Mouse (Mus musculus) retina, adult 2 months (tissue): ENCODE results near the gene Stac3.

Experiments
- DNase-seq: peaks from one replicate; pipeline ENCODE4 v3.0.0-alpha.2; 2012; ENCODE audit warnings: low read depth, low spot score

Stac3 gene

GRCm38 (mm10) chr10:127522088-127522581 is 20.6 kb downstream of the Stac3 start, which contains the start of gene Shmt2:
Gene Shmt2 (minus strand): TSS chr10:127522444.
- peak; percentile 84 for DNase-seq

- no peak for DNase-seq
Observed at GRCm38 (mm10) chr10:127524646-127525255, 23.3 kb downstream of the Stac3 start.

GRCm38 (mm10) chr10:127526048-127526447 is 24.6 kb downstream of the Stac3 start:
- no peak for DNase-seq

GRCm38 (mm10) chr10:127526681-127527080 is 25.2 kb downstream of the Stac3 start:
- no peak for DNase-seq

DNA sequence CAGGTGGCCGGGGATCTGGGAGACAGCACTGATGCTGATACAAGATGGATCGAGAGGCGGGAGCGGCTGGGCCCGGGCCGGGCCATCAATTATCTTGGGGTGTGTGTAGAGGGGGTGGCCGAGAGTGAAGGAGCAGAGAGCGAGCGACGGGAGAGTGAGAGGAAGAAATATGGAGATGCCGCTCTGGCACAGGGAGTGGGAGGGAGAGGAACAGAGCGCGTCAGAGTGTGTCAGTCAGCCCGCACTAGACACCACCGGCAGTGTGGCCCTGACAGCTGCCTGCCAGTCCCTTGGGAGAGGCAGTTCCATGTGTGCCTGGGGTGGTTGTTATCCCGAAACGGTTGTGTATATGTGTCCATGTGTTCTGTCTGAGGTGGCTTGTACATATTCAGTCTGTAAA is 26.0 kb downstream of the Stac3 start:
- no peak for DNase-seq

GRCm38 (mm10) chr10:127530945-127531344 is 29.5 kb downstream of the Stac3 start:
- no peak for DNase-seq

DNA sequence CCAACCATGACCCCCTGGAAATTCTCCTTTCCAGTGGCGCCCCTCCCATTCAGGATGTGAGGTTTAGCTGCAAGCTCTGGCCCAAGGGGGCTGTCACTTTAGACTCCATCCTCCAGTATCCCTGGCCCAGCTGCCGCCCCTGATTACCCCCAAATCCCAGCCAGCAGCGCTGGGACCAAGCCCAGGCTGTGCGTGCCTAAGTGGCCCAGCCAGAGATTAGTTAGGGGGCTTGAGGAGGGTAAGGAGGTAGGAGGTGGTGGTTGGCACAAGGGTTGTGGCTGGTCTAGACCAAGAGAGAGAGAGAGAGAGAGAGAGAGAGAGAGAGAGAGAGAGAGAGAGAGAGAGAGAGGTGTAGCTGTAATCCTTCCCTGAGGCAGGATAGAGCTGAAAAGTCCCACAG is 30.1 kb downstream of the Stac3 start:
- no peak for DNase-seq

DNA sequence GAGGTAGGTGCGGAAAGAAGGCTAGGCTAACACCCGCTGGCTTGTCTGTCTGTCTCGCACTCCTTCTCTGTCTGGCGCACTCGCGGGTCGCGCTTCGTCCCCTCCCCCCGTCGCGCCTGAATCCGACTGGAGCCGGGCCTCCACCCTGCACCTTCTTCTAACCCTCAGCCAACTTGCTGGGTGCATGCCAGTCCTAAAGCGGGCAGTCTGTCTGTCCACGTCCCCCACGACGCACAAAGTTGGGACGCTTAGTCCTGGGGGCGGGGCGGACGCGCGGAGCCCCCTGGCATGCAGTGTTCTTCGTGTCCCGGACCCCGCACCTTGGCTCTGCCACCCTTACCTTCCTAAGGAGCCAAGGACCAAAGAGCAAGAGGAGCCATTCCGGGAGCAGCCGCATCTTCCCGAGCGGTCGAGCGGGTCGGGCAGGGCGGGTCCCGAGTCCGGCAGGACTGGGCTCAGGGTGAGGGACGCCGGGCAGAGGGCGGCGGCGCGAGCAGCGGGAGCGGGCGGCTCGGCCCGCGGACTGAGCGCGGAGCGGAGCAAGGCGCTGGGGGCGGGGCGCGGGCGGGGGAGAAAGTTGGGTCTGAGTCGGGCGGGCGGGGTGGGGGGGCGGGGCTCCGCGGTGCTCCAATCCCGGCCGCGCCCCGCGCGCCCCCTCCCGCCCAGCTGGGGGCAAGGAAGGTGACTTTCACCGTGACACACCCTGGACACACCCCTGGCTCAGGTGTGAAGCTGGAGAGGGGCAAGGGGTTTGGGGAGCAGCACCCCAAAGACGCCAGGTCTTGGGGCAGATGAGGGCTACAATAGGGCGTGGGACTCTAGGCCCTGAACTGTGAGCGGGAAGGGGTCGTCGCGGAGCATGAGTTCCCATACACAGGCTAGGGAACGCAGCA is 32.8 kb downstream of the Stac3 start, which contains the start of gene Nxph4:
Gene Nxph4, minus strand, starts transcription at position 524 of the 893 bp plus-strand sequence.
- no peak for DNase-seq

DNA sequence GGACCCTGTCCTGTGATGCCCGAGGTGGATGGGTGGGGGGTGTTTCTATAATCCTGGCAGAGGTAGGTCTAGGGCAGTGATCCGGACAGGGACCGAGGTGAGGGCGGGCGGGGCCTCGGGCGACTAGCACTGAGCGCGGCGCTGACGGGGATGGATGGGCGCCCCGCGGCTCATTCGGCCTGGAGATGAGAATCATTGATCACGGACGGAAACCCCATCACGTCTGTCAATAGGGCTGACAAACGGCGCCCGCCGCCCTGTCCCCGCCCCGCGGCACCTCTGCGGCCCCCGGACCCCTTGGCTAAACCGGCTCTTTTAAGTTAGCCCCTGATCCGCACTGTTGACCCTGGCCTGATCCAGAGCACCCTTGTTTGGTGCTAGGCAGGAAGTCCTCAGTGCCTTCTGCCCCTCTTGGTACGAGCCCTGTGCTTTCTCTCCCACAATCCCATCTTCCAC is 33.5 kb downstream of the Stac3 start:
- DNase-seq = no peak

- no peak for DNase-seq
Observed at GRCm38 (mm10) chr10:127536586-127537314, 35.3 kb downstream of the Stac3 start.

- peak; percentile 64 for DNase-seq
Observed at GRCm38 (mm10) chr10:127537854-127538583, 36.5 kb downstream of the Stac3 start.

- DNase-seq = no peak
Observed at GRCm38 (mm10) chr10:127541510-127541909, 40.0 kb downstream of the Stac3 start.

GRCm38 (mm10) chr10:127542084-127542483 is 40.6 kb downstream of the Stac3 start:
- DNase-seq = no peak

DNA sequence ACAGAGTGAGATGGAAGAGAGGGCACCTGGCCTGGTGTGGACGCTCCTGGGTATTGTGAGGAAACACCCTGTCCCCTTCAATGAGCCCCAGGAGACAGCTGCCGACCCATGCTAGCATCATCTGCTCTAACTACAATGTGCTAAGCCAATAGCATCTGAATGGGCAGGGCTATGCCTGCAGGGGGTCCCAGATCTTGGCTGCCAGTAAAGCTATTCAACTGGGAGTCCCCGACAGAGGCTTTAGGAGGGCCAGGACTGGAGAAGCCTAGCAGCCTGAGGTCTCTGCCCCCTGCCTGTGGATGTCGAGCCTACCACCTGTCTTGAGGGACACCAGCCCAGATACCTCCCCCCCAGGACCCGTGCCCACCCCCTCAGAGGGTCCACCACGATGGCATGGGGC is 41.2 kb downstream of the Stac3 start:
- DNase-seq = no peak

- no peak for DNase-seq
Observed at GRCm38 (mm10) chr10:127543916-127544315, 42.4 kb downstream of the Stac3 start.

- no peak for DNase-seq
Observed at GRCm38 (mm10) chr10:127544375-127544774, 42.9 kb downstream of the Stac3 start.

- DNase-seq = no peak
Observed at GRCm38 (mm10) chr10:127546505-127546904, 45.0 kb downstream of the Stac3 start.

DNA sequence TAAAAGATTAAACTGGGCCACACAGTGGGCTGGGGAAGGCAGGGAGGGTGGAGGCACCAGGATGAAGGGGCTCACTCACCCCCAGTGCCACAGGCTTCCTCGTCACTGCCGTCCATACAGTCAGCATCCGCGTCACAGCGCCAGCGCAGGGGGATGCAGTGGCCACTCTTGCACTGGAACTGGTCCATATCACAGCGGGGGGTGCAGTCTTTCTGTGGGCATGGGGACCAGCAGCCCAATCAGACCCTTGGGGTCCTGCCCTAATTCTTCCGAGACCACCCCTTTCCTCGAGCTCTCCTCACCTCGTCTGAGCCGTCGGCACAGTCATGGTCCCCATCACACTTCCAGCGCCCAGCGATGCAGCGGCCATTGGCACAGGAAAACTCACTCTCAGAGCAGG is 46.8 kb downstream of the Stac3 start:
- DNase-seq = no peak

GRCm38 (mm10) chr10:127549892-127550291 is 48.4 kb downstream of the Stac3 start:
- DNase-seq = no peak

DNA sequence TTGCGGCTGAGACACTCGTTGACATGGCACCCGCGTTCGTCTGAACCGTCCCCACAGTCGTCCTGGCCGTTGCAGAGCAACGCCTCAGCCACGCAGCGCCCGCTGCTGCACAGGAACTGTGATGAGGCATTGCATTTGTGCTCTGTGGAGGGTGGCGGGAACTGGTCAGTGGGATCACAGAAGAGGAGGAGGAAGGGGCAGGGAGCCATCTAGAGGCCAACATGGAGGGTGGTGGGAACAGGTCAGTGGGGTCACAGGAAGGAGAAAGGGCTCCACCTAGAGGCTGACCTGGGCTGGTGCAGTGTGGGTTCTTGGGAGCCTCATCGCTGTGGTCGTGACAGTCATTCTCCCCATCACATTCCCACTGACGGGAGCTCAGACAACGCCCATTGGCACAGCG is 54.2 kb downstream of the Stac3 start:
- no peak for DNase-seq

DNA sequence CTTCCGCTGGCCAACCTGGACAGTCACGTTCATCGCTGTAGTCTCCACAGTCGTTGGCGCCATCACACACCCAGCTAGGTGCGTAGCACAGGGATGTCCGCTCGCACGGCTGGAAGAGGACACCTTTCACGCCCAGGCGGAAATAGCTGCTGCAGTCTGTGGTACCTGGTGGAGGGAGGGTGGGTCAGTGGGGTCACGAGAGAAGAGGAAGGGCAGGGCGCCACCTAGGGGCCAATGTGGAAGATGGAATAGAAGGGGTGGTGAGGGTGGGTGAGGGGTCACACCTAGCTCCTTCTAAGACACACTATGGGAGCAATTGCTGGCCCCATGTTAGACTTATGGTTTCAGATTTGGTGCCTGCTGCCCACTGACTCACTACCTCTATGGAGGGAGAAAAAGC is 55.9 kb downstream of the Stac3 start:
- no peak for DNase-seq
